Mouse (Mus musculus): ENCODE results near the gene Tmed6.

DNA sequence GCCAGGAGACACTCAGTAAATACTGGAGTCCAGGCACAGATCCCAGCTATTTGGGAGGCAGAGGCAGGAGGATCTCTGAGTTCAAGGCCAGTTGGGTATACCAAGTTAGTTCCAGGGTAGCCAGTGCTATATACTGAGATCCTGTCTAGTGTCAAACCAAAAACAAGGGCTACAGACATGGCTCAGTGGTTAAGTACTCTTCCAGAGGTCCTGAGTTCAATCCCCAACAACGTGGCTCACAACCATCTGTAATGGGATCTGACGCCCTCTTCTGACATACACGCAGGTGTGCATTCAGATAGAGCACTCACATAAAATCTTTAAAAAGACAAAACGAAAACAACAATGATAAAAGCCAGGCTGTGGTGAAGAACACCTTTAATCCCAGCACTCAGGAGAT, 16.0 kb downstream of the Tmed6 start:
- TF ChIP-seq MAX (IDR thresholded peaks at IDR 0.05) (no peak), USF1 (IDR thresholded peaks at IDR 0.05; ENCODE audit: low read depth) (no peak), CTCF (IDR thresholded peaks at IDR 0.05; ENCODE audit: control insufficient read depth, insufficient read depth, insufficient read length) (no peak), FOSL1 (IDR thresholded peaks at IDR 0.05; ENCODE audit: insufficient read depth, low read length, poor library complexity, severe bottlenecking) (no peak), CEBPB (IDR thresholded peaks at IDR 0.05; ENCODE audit: low read depth) (no peak), MYOG (IDR thresholded peaks at IDR 0.05; ENCODE audit: control insufficient read depth, extremely low read depth, insufficient read length) (no peak)
